Mouse (Mus musculus): Measurements from ENCODE around the gene Nmur1. TPM values are rescaled to one million over a fixed set of nuclear protein-coding genes. Genes with fewer than 3 reads are reported as not detected.

The Nmur1 gene
- polyA plus RNA-seq, 1 experiment from 2014 or later = not detected

DNA sequence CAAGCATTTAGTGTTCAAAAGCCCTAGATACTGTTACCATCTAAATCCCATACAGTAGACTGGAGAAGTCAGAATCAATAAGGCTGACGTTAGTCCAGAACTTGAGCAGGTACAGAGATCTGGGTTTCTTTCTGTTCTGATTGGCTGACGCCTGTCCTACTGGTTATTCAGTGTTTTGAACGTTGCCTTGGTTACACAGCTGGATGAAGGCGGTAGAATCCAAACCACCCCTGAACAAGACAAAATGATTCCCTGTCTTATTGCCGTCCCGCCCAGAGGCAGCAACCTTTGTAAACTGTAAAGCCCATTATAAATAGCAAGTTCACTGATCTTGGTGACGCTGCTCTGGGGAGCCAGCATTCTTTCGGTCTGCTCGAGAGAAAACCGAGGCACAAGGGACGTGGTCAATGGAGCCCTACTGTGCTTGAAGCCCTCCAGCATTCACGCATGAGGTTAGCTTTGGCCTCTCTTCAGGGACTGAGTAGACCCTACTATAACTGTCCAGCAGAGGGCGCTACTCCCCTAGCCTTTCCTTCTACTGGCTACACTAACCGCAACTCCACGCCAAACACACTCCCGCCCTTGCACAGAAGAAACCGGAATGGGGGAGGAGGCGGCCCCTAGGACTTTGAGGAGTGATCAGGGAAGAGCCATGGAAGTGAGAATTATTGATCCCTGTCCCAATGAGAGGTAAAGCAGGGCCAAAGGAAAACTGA, 14.3 kb upstream of the Nmur1 start:
- H3K36me3 ChIP-seq = no peaks in the 10 kb centered on the region
- peaks cover 40% of the 10 kb centered on the region for H3K4me1 ChIP-seq
- H3K27me3 ChIP-seq = no peaks in the 10 kb centered on the region
- peak overlapping the region; percentile 49 for H3K4me3 ChIP-seq
- H3K9ac ChIP-seq = peak overlapping the region; percentile 89; the same call in 1 of the 2 replicates
- no peaks in the 10 kb centered on the region for H3K9me3 ChIP-seq
- H3K27ac ChIP-seq = peak overlapping the region; percentile 100
- H3K4me2 ChIP-seq (replicated peaks) = peak overlapping the region; percentile 79
- peak; percentile 62 for ATAC-seq (ENCODE audit: insufficient number of reproducible peaks, insufficient read depth, low FRiP score, low TSS enrichment)
- 5% methylated on average over 18 of the region's 18 CpGs for WGBS

DNA sequence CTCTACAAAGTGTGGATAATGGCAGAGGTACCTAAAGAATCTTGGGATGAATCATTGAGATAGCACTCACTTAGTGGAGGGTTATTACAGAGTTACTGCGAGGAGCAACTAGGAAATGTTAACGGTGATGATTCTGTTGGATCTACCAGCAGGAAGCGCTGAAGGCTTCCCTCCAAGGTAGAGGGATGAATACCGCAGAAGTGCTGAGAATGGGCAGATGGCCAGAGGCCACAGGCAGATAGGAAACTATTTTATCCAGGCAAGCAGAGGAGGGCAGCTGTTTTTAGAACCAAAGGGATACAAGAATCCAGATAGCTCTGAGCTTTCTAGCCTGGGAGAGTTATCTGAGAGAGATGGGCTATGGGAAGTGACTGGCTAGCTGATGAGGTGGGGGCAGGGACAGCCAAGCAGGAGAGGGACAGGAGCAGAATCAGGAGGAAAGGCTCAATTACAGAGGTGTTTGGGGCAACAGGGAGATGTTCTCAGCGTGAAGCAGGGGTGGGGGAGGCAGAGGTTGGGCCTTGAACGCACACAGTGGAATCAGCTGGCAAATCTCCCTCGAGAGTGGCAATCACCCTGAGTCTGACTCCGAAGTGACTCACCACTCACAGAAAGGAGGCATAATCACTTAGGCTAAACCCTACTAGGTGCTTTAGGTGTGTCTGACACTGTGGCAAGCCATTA, 13.6 kb upstream of the Nmur1 start:
- Histone ChIP-seq H3K9me3 (no peaks in the 10 kb centered on the region), H3K4me3 (no peak overlapping the region), H3K36me3 (no peaks in the 10 kb centered on the region), H3K4me1 (peaks cover 47% of the 10 kb centered on the region), H3K9ac (peak overlapping the region; percentile 89; the same call in 1 of the 2 replicates), H3K27ac (peak overlapping the region; percentile 100), H3K27me3 (no peaks in the 10 kb centered on the region), H3K4me2 (replicated peaks) (no peak overlapping the region)
- 30% methylated on average over 8 of the region's 8 CpGs for WGBS
- ATAC-seq (ENCODE audit: insufficient number of reproducible peaks, insufficient read depth, low FRiP score, low TSS enrichment) = no peak

DNA sequence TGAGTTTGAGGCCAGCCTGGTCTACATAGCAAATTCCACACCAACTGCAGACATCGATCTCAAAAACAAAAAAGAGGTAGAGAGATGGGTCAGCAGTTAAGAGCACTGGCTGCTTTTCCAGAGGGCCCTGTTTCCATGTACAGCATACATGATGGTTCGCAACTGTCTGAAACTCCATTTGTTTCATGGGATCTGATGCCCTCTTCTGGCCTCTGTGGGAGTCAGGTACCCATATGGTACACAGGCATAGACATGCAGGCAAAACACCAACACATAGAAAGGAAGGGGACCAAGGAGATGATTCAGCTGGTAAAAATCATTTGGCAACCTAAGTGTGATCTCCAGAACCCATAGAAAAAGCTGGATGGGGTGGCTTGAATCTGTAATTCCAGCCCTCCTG, 12.5 kb upstream of the Nmur1 start:
- no peak for ATAC-seq (ENCODE audit: insufficient number of reproducible peaks, insufficient read depth, low FRiP score, low TSS enrichment)
- no peaks in the 10 kb centered on the region for H3K27me3 ChIP-seq
- no peaks in the 10 kb centered on the region for H3K36me3 ChIP-seq
- no peak overlapping the region for H3K4me2 ChIP-seq (replicated peaks)
- 70% methylated on average over 2 of the region's 2 CpGs for WGBS
- H3K9me3 ChIP-seq = no peaks in the 10 kb centered on the region
- no peak overlapping the region for H3K4me3 ChIP-seq
- H3K27ac ChIP-seq = no peak overlapping the region
- peaks cover 47% of the 10 kb centered on the region for H3K4me1 ChIP-seq
- no peak overlapping the region for H3K9ac ChIP-seq

DNA sequence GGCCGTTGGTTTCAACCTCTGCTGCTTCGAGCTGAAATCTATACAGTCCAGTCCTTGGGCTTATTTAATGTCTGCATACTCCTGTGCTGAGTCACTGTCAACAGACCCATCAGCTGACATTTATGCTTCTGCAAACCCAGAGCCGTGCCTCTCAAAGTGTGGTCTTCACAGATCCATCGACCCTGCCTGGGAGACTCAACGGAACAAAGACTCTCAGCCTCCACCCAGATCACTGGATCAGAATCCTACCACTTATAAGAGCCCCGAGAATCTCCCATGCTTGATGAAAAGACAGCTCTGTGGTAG, 11.9 kb upstream of the Nmur1 start:
- Histone ChIP-seq H3K4me3 (no peak overlapping the region), H3K9me3 (no peaks in the 10 kb centered on the region), H3K4me1 (peaks cover 47% of the 10 kb centered on the region), H3K27ac (no peak overlapping the region), H3K9ac (no peak overlapping the region), H3K27me3 (no peaks in the 10 kb centered on the region), H3K4me2 (replicated peaks) (no peak overlapping the region), H3K36me3 (no peaks in the 10 kb centered on the region)
- ATAC-seq (ENCODE audit: insufficient number of reproducible peaks, insufficient read depth, low FRiP score, low TSS enrichment) = no peak
- WGBS = 66% methylated on average over 6 of the region's 6 CpGs

DNA sequence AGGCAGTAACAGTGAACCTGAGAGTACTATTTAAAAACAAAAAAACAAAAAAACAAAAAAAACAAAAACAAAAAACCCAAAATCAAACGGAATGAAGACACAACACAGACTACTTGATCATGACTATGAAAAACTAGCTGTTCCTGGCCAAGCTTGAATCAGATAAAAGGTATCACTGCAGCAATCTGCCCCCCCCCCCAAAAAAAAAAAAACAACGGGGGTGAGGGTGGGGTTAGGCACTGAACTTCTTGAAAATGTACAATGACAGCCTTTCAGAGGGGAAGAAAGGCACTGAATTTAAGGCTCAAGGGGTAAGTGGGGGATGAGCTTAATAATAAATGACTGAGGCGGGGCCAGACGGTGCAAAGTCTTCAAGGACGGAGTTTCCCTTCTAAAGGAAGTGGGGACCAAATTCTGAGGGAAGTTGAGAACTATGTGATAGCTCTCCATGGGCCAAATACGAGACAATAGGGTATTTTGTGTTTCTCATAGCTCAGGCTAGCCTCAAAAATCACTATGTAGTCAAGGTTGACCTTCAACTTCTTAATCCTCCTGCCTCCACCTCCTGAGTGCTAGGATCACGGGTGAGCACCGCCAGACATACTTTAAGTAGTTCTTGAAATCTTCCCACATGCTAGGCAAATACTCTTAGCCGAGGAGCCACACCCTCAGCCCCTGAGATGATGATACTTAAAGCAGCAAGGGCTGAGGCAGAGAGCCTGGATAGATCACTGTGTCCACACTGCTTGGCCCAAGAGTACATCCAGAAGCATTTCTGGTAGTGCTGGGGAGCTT, 11.4 kb upstream of the Nmur1 start:
- Histone ChIP-seq H3K4me2 (replicated peaks) (no peak overlapping the region), H3K9me3 (no peaks in the 10 kb centered on the region), H3K36me3 (no peaks in the 10 kb centered on the region), H3K27ac (no peak overlapping the region), H3K27me3 (no peaks in the 10 kb centered on the region), H3K4me1 (peaks cover 47% of the 10 kb centered on the region), H3K9ac (no peak overlapping the region), H3K4me3 (no peak overlapping the region)
- no peak for ATAC-seq (ENCODE audit: insufficient number of reproducible peaks, insufficient read depth, low FRiP score, low TSS enrichment)
- 64% methylated on average over 9 of the region's 9 CpGs for WGBS

DNA sequence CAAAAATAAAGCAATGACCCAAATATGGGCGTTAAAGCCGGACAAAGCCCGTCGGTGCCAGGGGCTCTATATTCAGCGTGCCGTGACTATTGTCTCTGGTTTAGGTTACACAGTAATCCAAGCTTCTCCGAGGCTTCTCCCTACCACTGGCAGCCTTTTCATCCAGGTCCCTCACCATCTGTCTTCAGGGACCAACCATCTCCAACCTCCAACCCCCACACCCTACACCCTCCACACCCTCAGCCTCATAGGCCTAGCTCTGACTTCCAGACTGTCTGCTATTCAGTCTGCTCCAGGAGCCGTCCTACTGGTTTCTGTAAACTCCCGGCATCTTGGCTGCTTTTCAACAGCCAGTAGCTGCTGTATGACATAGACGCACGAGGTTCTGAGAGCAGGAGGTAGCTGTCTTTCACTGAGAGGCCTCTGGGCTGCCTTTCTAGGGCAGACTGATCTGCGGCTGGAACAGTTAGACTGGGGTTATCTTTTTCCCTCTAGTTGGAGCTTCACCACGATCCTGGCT, 9.3 kb upstream of the Nmur1 start:
- no peak overlapping the region; the same call in 1 of the 2 replicates for H3K4me3 ChIP-seq
- WGBS = 20% methylated on average over 13 of the region's 13 CpGs
- no peaks in the 10 kb centered on the region for H3K9me3 ChIP-seq
- H3K4me1 ChIP-seq = peaks cover 37% of the 10 kb centered on the region
- peak overlapping the region; percentile 85; the same call in 1 of the 2 replicates for H3K9ac ChIP-seq
- ATAC-seq (ENCODE audit: insufficient number of reproducible peaks, insufficient read depth, low FRiP score, low TSS enrichment) = 0 out of 2 replicates have a peak, but pooled peaks have one; percentile 42
- H3K27me3 ChIP-seq = no peaks in the 10 kb centered on the region
- no peaks in the 10 kb centered on the region for H3K36me3 ChIP-seq
- H3K27ac ChIP-seq = peak overlapping the region; percentile 95
- peak overlapping the region; percentile 78 for H3K4me2 ChIP-seq (replicated peaks)

DNA sequence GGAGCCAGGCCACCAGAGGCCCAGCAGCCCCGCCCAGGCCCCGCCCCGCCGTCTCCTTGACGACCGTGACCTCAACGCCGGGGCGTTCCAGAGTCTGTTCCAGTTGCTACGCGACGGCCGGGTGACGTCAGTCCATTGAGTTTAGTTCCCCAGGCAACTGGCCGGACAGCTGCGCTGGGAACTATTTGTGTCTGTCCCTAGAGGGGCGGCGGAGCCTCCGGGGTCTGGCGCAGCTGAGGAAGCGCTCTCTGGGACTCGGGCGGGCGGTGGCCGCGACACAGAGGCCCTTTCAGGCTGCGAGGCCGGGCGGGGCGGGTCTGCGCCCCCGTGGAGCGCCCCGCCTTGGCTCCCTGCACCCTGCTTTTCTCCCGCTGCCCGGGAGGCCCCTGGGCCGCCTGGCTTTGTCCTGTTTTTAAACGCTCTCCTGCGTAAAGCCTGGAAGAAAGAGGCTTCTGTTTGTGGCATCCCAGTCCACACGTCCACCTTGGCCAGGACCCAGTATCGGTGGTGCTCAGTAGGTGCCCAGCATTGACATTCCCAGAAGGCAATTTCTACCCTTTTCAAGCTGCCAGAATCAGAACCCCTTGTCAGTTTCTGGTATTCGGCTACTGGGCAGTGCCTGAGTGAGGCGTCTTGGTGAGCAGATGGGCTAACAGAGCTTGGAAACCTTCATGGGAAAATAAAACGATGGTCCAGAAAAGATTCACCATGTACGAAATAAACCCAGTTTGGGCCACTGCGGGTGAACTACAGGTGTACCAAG, 8.6 kb upstream of the Nmur1 start:
- H3K9ac ChIP-seq = peak overlapping the region; percentile 85
- no peaks in the 10 kb centered on the region for H3K9me3 ChIP-seq
- H3K36me3 ChIP-seq = no peaks in the 10 kb centered on the region
- peak; percentile 81 for ATAC-seq (ENCODE audit: insufficient number of reproducible peaks, insufficient read depth, low FRiP score, low TSS enrichment)
- WGBS = 3% methylated on average over 43 of the region's 46 CpGs
- peak overlapping the region; percentile 54 for H3K4me3 ChIP-seq
- peak overlapping the region; percentile 78 for H3K4me2 ChIP-seq (replicated peaks)
- H3K27ac ChIP-seq = peak overlapping the region; percentile 95
- no peaks in the 10 kb centered on the region for H3K27me3 ChIP-seq
- peaks cover 29% of the 10 kb centered on the region for H3K4me1 ChIP-seq

DNA sequence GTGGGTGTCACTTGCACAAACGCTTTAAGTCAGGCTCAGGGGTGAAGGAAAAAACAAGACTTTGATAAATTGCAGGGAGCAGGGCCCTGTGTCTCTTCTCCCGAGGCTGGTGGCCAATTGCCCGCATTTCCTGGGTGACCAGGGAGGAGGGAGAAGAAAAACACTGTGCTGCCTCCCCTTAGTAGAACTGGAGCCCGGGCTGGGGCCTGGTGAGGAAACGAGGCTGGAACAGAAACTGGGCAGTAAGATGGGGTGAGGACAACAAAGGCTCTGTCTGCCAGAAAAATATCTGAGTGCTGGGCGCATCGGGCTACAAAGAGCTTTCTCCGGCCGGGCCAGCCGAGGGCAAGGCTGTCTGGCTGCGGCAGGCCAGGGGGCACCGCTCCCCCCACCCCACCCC, 8.0 kb upstream of the Nmur1 start:
- Histone ChIP-seq H3K4me1 (peaks cover 28% of the 10 kb centered on the region), H3K9me3 (no peaks in the 10 kb centered on the region)

DNA sequence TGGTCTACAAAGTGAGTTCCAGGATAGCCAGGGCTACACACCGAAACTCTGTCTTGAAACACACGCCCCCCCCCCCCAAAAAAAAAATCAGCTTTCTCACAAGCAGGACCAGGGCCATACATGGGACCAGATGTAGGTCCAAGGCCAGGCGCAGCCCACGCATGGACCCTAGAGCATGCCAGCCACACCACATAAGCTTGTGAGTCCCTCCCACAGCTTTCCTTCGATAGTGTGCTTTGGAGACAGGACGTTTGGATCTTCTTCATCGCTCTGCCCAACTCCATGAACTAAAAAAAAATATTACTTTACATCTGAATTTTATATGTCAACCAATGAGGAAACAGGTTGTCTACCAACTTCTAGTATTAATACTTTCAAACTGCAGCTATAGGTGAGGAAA, 7.3 kb upstream of the Nmur1 start:
- Histone ChIP-seq H3K4me1 (peaks cover 28% of the 10 kb centered on the region), H3K36me3 (no peaks in the 10 kb centered on the region), H3K9me3 (no peaks in the 10 kb centered on the region), H3K27ac (peak overlapping the region; percentile 95), H3K4me2 (replicated peaks) (no peak overlapping the region), H3K27me3 (no peaks in the 10 kb centered on the region), H3K9ac (no peak overlapping the region), H3K4me3 (no peak overlapping the region)
- ATAC-seq (ENCODE audit: insufficient number of reproducible peaks, insufficient read depth, low FRiP score, low TSS enrichment) = no peak
- 78% methylated on average over 7 of the region's 7 CpGs for WGBS

More for the DNA sequence above, 8.0 kb upstream of the Nmur1 start:
- Histone ChIP-seq H3K36me3 (no peaks in the 10 kb centered on the region), H3K4me2 (replicated peaks) (peak overlapping the region; percentile 78), H3K27me3 (no peaks in the 10 kb centered on the region), H3K27ac (peak overlapping the region; percentile 95), H3K4me3 (peak overlapping the region; percentile 54), H3K9ac (peak overlapping the region; percentile 85)
- ATAC-seq (ENCODE audit: insufficient number of reproducible peaks, insufficient read depth, low FRiP score, low TSS enrichment) = peak; percentile 23
- WGBS = 2% methylated on average over 12 of the region's 12 CpGs

DNA sequence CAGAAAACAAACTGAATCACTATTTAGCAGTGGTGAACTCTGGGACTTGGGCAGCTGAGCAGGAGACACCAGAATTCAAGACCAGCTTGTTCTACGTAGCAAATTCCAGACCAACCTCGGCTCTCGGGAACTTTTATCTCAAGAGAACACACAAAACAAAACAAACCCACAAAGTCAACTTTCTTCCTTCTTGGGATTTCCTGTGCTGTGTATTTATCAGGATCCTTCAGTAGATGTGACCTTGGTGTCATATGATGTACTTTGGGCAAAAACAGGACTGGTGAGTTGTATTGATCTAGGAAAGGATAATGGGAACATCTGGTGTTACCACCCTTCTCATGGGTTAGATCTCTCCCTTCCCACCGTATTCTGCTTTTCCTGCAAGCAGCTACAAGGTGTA, 6.8 kb upstream of the Nmur1 start:
- Histone ChIP-seq H3K4me2 (replicated peaks) (no peak overlapping the region), H3K36me3 (no peaks in the 10 kb centered on the region), H3K4me1 (peaks cover 25% of the 10 kb centered on the region), H3K27ac (no peak overlapping the region), H3K27me3 (no peaks in the 10 kb centered on the region), H3K9me3 (no peaks in the 10 kb centered on the region), H3K9ac (no peak overlapping the region), H3K4me3 (no peak overlapping the region)
- ATAC-seq (ENCODE audit: insufficient number of reproducible peaks, insufficient read depth, low FRiP score, low TSS enrichment) = no peak
- 79% methylated on average over 4 of the region's 4 CpGs for WGBS

DNA sequence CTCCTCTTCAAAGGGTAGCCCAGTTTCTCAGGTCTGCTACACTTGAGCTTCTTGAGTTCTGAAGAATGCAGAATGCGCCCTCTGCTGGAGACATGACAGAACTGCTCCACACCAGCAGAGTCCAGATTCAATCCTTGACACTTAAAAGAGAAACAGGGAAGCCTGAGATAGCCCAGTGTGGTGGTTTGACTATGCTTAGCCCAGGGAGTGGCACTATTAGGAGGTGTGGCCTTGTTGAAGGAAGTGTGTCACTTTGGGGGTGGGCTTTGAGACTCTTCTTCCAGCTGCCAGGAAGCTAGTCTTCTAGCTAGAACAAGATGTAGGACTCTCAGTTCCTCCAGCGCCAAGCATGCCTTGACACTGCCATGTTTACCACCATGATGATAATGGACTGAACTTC, 4.0 kb upstream of the Nmur1 start:
- H3K9ac ChIP-seq = no peak overlapping the region
- no peaks in the 10 kb centered on the region for H3K9me3 ChIP-seq
- 48% methylated on average over 2 of the region's 2 CpGs for WGBS
- H3K4me3 ChIP-seq = no peak overlapping the region
- no peak overlapping the region for H3K27ac ChIP-seq
- ATAC-seq (ENCODE audit: insufficient number of reproducible peaks, insufficient read depth, low FRiP score, low TSS enrichment) = no peak
- H3K27me3 ChIP-seq = no peaks in the 10 kb centered on the region
- peaks cover 16% of the 10 kb centered on the region for H3K4me1 ChIP-seq
- no peaks in the 10 kb centered on the region for H3K36me3 ChIP-seq
- no peak overlapping the region for H3K4me2 ChIP-seq (replicated peaks)

Data from embryonic facial prominence, embryonic 12.5 days (tissue).